Mouse (Mus musculus): ENCODE measurements around the gene Pla2g3. TPM values are rescaled to one million over a fixed set of nuclear protein-coding genes. Genes with fewer than 3 reads are reported as not detected.

Pla2g3 gene
- total RNA-seq, 2 experiments from 2014 or later = 0.11 to 0.24 TPM

DNA sequence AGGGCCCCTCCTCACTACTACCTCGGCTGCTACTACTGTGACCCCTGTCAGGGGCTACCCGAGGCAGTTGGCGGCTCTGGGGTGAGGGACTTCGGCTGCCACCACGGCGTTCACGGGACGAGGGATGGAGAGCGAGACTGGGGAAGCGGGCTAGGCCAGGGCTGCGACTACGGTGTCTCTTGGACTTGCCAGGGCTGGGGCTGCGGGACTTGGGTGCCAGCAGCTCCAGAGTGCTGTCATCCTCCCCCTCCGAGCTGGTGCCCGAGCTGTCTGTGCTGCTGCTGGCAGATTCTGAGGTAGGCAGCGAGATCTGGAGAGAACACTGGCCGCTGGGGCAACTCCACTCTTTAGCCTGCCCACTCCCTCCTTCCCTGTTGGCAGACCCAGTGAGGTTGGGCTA is 6.8 kb downstream of the Pla2g3 start:
- no peak for DNase-seq

DNA sequence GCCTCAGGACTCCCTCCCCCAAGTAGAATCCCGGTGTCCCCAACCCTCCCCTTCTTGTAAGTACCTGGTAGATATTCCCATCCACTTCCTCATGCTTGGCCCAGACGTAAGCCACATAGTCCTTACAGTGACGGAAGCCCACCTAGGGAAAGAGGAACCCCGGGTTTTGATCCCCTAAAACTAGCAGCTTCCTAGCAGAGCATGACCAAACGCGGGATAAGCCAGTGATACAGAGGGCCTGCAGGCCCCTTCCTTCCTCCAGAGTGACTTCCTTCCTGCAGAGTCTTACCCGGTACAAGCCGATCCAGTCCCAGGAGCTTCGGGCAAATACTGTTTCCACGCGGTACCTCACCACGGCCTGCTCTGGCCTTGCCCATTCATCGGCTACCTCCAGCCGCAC is 7.4 kb downstream of the Pla2g3 start:
- DNase-seq = no peak

DNA sequence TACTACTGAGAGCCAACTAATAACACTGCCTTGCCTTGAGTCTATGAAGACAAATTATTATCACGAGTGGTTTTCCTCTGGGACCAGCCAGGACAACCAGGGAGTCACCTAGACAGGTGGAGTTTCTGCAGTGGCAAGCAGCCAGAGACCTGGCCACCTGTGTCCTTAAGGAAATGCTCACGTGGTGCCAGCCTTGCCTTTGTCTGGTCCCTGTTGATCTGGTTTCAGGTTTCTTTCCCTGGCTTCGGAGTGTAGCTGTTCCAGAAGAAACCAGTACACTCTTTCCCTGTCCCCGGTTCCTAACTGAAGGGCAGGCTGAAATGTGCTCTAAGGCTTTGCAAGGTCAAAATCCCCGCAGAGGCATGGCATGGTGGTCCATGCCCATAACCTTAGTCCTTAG is 8.7 kb downstream of the Pla2g3 start:
- no peak for DNase-seq

DNA sequence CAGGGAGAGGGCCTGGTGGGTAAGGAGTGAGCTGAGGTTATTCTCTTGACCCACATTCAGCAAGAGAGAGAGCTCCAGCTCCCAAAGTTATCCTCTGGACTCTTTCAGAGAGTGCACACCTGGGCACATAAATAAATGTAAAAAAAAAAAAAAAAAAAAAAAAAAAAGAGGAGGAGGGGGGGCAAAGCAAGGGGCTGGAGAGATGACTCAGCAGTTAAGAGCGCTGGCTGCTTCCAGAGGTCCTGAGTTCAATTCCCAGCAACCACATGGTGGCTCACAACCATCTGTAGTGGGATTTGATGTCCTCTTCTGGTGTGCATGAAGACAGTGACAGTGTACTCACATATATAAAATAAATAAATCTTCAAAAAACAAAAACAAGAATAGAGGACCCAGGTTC is 9.2 kb downstream of the Pla2g3 start:
- DNase-seq = no peak

DNA sequence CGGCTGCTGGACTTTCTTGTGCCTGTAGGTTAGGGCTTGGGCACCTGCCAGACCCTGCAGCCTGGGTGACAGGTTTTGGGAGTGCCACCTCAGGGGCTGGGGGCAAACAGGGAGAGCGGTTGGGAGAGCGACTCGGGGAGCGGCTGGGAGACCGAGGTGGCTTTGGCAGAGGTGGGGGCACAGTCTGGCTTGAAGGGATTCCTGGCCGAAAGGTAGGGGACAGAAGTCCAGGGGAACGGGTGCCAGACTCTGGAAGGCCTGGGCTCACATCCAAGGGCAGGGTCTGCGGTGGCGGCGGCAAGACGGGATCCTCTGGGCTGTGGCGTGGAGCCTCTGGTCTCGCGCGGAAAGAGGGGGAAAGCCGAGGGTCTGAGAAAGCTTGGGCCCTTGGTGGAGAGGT is 14.0 kb downstream of the Pla2g3 start:
- no peak for DNase-seq

DNA sequence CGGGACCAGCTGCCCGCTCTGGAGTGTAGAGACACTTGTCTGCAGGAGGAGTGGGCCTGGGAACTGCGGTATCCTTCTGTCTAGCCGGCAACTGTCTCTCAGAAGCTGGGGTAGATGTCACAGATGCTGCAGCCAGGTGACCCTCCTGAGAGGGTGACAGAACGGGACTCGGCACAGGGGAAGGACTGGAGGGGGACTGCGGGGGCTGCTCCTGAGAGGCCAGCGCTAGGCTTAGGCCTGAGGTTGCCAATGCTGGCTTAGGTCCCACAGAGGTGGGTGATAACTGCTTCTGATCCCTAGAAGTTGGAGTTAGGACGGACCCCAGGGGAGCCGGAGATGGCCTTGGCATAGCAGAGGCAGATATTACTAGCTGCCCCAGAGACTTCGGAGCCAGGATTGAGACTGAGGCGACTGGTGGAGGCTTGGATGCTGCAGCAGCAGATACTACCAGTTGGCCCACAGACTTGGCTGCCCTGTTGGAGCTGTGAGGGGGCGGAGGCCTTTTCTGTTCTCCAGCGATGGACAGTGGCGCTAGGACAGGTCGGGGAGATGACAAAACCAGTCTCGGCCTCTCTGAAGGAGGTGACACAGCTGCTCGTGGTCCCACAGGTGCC is 14.5 kb downstream of the Pla2g3 start:
- DNase-seq = no peak

DNA sequence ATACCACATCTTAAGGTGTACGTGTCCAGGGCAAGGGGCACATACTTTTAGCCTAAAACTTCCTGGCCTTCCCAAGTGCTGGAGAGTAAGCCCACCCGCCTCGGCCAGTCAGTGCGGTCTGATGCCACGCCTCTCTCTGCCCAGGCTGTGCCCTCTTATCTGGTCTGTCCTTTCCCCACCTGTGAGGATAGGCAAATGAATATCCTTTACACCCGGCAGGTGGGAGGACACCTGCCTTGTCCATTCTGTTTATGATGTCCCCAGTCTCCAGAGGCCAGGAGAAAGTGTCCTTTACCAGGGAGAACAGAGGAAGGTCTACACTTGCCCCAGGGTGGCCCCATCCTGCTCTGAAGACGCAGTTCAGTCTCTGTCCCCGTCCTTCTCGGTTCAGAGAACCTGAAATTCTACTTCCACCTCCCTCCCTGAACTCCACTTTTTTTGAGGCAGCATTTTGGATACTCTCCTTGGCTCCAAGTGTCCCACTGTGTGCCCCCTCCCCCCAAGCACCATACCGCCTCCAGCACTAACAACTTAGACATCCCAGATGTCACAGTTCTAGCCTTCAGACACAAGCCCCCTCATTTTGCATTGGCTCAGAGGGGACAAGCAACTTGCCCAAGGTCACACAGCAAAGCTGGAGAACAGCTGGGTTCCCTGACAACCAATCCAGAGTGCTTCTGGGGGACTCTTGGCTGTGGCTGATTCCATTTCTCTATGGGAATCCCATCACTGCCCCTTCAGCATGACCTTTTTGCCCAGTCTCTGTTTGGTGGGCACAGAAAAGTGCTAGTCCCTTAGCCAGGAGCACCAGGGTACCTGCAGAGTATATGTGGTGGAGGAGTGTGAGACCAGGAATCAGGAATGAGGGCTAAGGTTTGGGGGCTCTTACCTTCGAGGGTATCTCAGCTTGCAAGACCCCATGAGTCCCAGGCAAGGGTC is 15.9 kb downstream of the Pla2g3 start:
- no peak for DNase-seq

DNA sequence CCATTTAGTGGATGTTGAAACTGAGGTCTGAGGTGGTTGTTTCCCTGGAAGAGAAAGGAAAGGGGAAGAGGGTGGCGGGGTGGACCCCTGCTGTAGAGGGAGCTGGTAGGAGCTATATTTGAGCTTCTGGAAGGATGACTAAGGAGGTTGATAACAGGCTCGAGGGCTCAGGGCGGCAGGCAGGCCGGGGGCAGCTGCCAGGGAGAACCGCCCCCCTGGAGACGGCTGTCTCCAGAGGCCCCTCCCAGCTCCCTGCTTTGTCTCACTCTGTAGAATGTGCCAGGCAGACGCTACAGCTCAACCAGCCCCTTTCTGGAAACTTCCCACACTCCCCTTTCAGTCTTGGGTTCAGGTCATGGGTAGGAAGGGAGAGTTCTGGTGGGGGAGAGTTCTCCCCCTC is 20.1 kb downstream of the Pla2g3 start:
- no peak for DNase-seq

DNA sequence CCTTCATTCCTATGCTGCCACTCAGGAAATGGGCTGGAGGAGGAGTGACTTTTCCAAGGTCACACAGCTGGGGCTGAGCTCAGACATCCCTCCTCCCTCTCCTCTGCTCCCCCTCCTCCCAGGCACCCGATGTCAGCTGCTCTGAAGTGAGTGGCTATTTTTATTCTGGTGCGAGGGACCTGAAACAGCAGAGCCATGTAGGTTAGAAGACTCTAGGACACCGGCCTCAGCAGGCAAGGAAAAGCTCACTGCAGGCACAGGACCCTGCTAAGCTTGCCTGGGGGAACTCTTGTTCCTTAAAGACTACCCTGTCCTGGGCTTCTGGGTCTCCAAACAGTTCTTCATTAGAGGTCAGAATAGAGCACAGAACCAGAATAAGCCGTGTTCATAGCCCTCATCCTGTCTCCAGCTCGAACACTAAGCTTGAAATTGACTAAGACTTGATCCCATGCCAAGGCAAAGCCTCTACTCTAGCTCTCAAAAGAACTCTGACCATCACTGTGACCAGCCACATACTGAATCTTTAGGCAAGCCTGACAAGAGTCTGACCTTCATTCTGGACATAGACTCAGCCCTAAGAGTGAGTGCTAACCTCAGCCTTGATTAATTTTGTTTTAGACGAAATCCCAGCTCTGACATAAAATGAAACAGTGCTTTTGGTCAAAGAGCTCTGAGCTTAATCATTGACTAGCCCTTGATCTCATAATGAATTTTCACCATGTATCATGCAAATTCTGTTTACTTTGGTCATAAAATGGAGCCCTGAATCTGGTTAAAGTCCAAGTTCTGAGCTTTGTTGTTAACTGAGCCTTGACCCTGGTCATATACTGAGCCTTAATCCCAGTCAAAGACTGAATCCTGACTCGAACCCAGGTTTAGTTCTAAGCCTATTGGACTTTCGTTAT is 21.3 kb downstream of the Pla2g3 start:
- peak; percentile 53 for DNase-seq

DNA sequence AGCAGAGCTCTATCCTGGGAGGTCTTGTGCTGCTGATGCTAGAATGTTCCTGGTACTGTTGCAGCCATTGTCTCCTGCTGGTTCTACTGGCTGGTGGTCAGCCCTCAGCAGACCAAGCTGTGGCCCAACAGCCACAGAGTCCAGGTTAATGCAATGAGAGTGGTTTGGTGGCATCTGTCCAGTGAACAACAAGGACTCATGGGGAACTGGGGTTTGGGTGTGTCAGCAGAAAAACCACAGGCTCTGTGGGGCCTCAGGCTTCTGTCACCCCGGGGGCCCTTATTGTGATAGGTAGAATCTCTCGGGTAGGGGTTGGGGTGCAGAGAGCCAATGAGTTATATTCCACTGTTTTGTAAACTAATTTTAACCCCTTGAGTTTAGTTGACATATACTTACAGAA is 22.2 kb downstream of the Pla2g3 start:
- peak; percentile 6 for DNase-seq

DNA sequence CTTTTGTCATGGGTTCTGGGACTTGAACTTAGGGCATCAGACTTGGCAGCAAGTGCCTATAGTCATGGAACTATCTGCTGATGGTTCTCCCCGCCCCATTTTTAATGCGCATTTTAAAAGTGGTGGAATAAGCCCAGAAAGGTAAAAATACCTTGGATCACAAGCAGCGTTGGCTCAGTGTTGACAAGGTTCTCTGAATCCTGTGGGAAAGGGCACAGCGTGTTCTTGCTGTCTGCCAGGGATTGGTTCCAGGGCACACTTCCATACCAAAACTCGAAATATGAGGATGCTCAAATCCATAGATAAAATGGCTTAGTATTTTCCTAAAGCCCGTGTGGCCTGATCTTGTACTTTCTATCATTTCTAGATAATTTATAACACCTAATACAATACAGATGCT is 25.2 kb downstream of the Pla2g3 start:
- peak; percentile 3 for DNase-seq

DNA sequence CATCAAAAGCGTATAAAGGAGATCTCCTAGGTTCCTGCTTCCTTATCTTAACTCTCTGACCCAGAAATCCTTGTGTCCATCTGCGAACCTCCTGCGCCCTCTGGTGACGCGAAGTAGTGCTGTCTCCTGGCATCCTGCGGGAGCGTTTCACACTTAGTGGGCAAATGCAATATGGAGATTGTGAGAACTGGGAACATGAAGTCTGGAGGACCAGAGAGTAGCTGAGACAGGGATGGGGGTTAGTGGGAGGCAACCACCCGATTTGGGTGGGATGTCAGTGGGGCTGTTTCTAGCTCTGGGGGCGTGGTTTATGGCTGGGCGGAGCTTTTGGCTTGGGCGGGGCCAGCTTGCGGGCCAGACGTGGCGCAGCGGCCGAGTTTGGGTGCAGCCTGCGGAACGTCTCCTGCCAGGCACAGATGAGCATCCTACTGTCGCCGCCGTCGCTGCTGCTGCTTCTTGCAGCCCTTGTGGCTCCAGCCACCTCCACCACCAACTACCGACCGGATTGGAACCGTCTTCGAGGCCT is 26.5 kb downstream of the Pla2g3 start, which contains the start of gene Selenom:
Selenom (plus strand) TSS at position 156 of the 526 bp plus-strand sequence.
- peak; percentile 91 for DNase-seq

DNA sequence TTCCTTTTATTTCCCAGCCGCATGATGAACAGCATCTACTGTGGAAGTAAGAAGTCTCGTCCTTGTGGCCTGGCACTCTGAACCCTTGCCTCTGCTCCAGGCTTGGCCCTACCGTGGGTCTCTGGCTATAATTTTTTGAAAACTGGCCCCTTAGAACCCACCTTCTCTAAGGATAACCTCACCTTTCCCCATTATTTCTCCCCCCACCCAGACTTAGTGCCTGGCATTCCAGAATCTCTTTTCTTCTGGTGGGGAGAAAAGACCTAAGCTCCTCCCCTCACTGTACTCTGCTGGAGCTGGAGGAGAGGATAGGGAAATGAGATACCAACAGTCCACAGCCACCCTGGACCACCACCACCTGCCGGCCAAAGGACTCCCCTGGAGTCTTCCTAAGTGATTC is 27.1 kb downstream of the Pla2g3 start:
- DNase-seq = no peak

DNA sequence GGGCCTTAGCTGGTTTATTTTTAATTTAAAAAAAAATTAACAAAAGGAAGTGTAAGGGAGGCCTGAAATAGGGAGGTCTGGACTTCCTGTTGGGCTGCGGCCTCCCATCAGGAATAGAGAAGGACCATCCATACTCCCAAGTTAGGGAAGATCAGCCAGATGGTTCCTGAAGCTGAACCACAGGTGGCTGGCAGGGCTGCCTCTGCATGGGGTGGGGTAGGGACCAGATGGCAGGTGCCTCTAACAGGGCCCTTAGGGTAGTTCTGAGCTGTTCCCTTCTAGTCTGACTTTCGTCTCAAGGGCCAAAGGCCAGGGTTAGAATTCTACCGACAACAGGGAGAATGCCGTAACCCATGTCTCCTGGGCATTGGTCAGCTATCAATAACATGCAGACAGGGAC is 27.6 kb downstream of the Pla2g3 start:
- DNase-seq = no peak

DNA sequence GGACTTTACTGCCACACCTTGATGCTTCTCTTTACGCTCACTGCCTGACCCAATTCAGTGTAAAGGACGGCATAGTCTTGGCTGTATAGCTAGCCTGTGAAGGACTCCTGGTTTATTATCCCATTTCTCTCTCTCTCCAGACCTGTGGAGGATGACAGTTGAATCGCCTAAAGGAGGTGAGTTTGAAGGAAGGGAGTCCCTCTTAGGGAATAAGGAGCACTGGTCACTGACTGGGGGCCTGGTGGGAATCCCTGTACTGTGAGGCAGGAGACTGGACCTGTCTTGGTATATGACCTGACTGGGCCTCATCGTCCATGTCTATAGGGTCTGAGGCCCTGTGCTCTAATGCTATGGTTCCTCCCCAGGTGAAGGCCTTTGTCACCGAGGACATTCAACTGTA is 28.0 kb downstream of the Pla2g3 start:
- DNase-seq = no peak

DNA sequence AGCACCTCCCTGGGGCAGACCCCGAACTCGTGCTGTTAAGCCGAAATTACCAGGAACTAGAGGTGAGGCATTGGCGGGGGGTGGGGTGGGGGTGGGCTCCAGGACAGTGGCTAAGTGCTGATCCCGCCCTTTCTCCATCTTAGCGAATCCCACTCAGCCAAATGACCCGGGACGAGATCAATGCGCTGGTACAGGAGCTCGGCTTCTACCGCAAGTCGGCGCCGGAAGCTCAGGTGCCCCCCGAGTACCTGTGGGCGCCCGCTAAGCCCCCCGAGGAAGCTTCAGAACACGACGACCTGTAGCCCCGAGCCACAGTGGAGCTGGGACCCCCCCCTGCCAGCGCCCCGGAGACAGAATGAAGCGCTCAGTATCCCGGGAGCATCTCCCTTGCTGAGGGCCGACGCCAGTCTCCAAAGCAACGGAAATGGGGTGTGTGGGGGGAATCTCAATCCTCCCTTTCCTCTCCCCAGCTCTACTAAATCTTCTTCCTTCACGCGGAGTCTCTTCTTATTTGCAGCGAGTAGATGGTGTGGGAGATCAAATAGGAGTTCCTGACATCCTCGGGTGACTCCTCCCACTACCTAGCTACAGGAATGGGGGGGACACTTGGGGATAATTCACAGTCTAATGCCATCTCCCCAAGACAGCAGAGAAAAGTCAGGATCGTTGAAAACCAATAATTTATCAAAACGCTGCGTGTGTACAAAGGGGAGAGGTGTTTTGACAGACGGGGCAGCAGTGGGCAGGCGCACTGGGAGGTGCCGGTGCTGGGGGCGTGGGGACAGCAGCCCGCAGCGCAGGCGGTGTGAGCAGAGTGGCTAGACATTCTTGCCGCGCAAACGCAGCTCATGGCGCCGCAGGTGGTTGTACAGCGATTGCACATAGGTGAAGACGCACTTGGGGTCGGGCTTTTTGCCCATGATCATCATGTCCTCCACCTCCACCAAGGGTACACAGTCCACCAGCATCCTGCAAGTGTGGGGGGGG is 29.1 kb downstream of the Pla2g3 start:
- peak; percentile 63 for DNase-seq

DNA sequence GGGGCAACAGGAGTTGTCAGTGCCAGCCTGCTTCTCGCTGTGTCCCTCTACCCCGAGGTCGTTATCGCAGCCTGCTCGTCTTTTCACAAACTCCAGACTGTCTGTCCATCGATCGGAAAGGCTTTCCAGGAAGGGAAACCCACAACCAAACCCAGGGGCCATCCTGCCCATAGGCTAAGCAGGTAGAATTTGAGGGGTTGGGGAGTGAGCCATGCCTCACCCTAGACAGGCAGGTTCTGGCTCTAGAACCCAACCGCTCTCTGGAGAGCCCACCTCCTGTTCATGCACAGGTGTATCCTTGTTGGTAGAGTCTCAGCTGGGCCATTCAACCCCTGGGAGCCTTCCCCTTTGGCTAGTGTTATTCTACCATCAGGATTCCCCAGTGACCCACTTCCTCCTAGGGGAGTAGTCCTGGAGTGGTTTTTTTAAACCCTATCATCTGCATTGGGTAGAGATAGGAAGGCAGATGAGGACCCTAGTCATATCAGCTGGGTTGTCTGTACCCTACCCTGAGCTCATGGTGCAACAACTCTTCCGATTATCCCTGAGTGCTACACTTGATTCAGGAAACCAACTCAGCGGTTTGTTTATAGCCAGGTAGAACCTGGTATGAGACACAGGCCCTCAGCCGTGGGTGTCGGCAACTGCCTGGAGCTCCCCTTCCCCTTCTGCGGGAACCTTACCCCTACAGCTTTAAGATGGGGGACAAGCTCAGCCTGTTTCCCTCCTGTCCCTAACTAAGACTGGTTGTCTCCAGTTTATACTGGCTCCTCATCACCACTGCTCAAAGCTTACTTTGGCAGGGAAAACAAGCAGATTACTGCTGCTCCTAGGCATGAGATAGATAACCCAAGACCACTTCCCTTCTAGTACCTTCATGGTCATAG is 30.0 kb downstream of the Pla2g3 start:
- DNase-seq = peak; percentile 12

DNA sequence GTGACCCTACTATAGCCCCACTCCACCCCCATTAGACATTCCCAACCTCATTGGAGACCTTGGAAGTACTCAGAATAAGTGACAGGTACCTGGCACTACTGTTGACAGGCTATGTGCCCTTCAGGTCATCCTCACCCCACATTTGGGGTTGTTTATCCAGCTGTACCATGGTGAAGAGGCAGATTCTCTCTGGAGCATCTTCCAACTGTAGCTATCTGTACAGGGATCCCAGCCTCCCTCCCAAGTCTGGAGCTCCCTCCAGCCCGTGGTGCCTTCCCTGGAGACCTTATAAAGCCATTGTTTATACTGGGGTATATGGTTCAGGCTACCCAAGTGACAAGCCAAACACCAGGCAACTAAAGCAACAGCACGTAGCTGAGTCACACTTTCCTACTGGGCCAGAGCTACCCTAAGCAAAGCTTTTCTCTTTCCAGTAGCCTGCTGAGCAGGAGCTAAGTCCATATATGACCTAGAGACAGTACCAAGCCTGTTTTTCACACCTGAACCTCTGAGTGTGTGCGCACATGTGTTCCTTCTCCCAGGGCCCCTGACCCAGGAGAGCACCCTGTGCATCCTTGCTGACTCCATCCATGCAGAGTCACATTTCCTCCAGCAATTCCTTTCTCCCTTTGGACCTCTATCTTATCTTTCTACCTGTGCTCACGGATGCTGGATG is 31.1 kb downstream of the Pla2g3 start:
- peak; percentile 9 for DNase-seq

DNA sequence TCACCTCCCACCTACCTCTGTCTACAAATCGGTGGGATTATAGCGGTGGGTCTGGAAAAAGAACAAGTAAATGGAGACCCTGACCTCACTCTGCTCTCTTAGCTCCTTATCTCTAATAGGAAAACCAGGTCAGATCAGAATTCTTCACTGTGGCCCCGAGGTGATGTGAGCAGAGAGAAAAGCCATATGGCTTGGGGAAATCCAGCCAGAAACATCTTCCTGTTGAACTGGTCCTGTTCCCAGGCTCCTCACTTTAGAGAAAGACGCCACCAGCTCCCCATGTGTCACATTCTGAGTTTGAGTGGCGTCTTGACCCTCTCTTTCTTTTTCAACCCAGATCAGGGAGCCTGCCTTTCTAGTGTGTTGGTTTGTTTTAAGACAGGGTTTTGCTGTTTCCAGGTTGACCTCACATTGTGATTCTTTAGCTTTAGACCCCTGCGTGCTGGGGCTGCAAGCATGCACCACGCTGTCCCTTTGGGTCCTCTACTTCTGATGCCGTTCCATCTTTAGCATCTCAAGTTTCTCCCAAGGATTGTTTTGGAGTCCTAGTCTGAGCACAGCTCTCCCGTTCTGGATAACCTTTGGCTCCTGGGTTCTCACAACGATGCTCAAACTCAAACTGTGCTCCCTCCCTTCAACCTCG is 31.8 kb downstream of the Pla2g3 start:
- DNase-seq = peak; percentile 6
